Mouse (Mus musculus): Measurements from ENCODE around the gene 4933402J07Rik. TPM values are rescaled to one million over a fixed set of nuclear protein-coding genes. Genes with fewer than 3 reads are reported as not detected.

4933402J07Rik gene
- polyA plus RNA-seq (2014; fragmentation: Illumina TruSeq; extraction: RNeasy Lipid Tissue Mini Kit (QIAGEN cat#74804); ENCODE audit: low read depth, low replicate concordance): not detected

DNA sequence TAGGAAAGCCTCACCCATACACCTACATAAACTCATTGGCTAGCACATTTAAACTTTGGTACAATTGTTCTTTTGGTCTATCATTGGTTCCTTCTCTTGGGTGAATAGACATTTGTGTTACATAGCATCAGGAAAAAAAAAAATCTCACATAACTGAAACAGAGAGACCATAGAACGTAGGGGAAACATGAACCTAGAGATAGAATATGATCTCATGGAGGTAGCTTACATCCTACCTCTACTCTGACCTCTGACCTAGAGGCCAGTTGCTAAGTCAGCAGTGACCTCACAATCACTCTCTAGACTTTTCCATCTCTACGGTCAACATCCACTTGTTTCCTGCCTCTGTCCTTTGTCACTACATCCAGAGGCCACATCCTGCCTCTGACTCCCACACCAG lies at the start of gene 4933402J07Rik:
TSS of gene 4933402J07Rik (plus strand) at position 301 of the 400 bp plus-strand sequence.

Other genes starting within 250 kb of the 4933402J07Rik start
- not detected for gene Cbln1, start 91.2 kb upstream of the 4933402J07Rik start, polyA plus RNA-seq (2014; fragmentation: Illumina TruSeq; extraction: RNeasy Lipid Tissue Mini Kit (QIAGEN cat#74804); ENCODE audit: low read depth, low replicate concordance)